Mouse (Mus musculus) heart, embryonic 12.5 days (tissue): ENCODE data around the gene Slc25a34. TPM values are rescaled to one million over a fixed set of nuclear protein-coding genes. Genes with fewer than 3 reads are reported as not detected.
A peak's percentile ranks its signal among the peaks of the same experiment; 100 is the strongest.

Experiments used
- ATAC-seq: fragments of 200-750 bp; cut with Nextera tagmentation; 2 replicates; pipeline ENCODE4 v1.8.0; 2017; ENCODE audit warnings: moderate TSS enrichment, moderate library complexity; ENCODE audit not compliant: insufficient number of reproducible peaks, low FRiP score
- H3K27ac ChIP-seq: fragments of 300-500 bp; sonication (generic); 2 replicates; pipeline ENCODE4 v1.5.1; 2016; ENCODE audit warnings: mild to moderate bottlenecking, moderate library complexity; ENCODE audit not compliant: poor library complexity, severe bottlenecking
- H3K27me3 ChIP-seq: fragments of 300-500 bp; sonication (generic); replicated peaks from 2 replicates; pipeline ENCODE4 v1.6.1; 2016; ENCODE audit warnings: mild to moderate bottlenecking, moderate library complexity
- H3K36me3 ChIP-seq: fragments of 300-500 bp; sonication (generic); 2 replicates; pipeline ENCODE4 v1.6.1; 2016; ENCODE audit warnings: mild to moderate bottlenecking, moderate library complexity
- H3K4me1 ChIP-seq: fragments of 300-500 bp; sonication (generic); replicated peaks from 2 replicates; pipeline ENCODE4 v1.6.1; 2016; ENCODE audit warnings: mild to moderate bottlenecking
- H3K4me2 ChIP-seq: fragments of 300-500 bp; sonication (generic); 2 replicates; pipeline ENCODE4 v1.6.1; 2016; ENCODE audit warnings: mild to moderate bottlenecking, moderate library complexity
- H3K4me3 ChIP-seq: fragments of 300-500 bp; sonication (generic); 2 replicates; pipeline ENCODE4 v1.5.1; 2016; ENCODE audit warnings: mild to moderate bottlenecking
- H3K9ac ChIP-seq: fragments of 300-500 bp; sonication (generic); 2 replicates; pipeline ENCODE4 v1.6.1; 2016; ENCODE audit warnings: mild to moderate bottlenecking, moderate library complexity
- H3K9me3 ChIP-seq: fragments of 300-500 bp; sonication (generic); replicated peaks from 2 replicates; pipeline ENCODE4 v1.6.1; 2016; ENCODE audit warnings: mild to moderate bottlenecking, moderate library complexity
- WGBS: fragments of 180-500 bp; shearing (Covaris S2); methylation state at CpG from one replicate; pipeline ENCODE4 v1.1.7; 2016; 5-methylcytosine and 5-hydroxymethylcytosine counted together
- polyA plus RNA-seq: library from polyadenylated mRNA; unstranded; fragments of >200 nt; fragmentation: Nextera tagmentation; extraction: Ambion mirVana; gene quantifications from 2 replicates; pipeline ENCODE4 v1.2.1, GENCODE M21; 2016

Slc25a34 gene
- polyA plus RNA-seq, 1 experiment from 2014 or later: 0.24 TPM

DNA sequence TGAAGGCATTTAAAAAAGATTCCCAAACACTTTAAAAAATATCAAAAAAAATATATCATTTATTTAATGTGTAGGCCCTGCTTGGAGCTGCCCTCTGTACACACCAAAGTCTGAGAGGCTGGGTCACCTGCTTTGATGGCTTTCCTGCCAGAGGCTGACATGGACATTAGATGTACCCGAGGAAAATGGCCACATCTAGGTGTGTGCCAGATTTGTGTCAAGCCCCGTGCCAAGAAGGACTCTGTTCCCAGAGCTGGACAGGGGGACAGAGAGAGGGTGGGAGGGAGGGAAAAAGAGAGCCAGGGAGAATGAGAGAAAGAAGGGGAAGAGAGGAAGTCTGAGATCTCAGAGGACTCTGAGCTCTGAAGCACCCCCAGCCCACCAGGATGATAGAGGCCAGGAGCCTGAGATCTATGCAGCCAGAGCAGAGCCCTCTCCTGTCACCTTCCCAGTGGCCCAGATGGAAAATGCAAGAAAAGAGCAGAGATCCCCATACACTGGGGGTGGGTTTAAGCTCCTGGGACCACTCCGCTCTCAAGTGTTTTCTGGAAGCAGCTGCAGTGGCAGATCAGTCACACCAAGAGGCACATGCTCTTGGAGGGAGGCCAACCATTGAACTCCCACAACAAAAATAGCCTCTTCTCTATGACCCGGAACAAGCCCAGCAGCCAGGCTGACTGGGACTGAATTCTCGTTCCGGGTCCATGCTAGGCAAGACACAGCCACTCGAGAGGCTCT lies 19.7 kb upstream of the Slc25a34 start:
- peak overlapping the region; percentile 32; the same call in 1 of the 2 replicates for H3K4me2 ChIP-seq
- peaks cover 30% of the 10 kb centered on the region for H3K4me1 ChIP-seq
- H3K9ac ChIP-seq: peak overlapping the region; percentile 43; the same call in 1 of the 2 replicates
- H3K9me3 ChIP-seq: peaks cover 6% of the 10 kb centered on the region; the same call in 1 of the 2 replicates
- ATAC-seq: peak; percentile 69
- peaks cover 60% of the 10 kb centered on the region for H3K36me3 ChIP-seq
- WGBS: 21% methylated on average over 7 of the region's 7 CpGs
- no peaks in the 10 kb centered on the region for H3K27me3 ChIP-seq
- H3K27ac ChIP-seq: peak overlapping the region; percentile 88
- no peak overlapping the region for H3K4me3 ChIP-seq

DNA sequence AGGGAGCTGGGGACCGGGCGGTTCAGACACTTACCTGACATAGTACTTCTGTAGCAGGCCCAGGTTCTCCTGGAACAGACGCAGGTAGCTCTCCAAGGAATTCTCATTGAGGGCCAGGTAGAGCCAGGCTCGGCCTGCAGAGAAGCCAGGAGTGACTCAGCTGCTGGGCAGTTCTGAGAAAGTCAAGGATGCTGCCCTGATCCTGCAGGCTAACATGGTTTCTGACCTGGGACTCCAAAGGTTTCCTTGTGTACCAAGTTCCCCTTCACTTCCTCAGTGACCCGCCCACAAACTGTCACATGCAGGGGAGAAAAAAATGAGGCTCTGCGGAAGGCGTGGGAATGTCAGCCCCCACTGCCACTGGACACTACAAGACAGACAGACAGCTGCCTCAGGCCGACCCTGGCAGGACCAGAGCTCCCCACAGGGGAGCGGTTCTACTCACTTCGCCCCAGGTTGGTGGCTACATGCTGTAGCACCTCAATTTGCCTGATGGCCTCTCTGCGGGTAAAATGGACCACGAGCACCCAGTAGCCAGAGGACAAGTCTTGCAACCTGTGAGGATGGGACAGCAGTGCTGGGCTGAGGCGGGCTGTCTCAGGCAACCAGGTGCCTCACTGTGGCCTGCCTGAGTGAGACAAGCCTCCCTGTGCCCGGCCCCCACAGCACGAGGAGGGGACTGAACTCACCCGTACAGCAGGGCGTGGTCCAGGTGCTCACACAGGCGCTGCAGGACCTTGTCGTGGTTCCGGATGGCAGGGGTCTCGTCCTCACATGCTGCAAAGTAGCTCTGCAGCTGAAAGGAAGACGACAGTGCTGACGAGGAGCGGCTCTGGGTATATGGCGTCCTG lies 18.6 kb upstream of the Slc25a34 start:
- Histone ChIP-seq H3K4me1 (peaks cover 30% of the 10 kb centered on the region), H3K9me3 (no peaks in the 10 kb centered on the region), H3K27ac (peak overlapping the region; percentile 88), H3K4me3 (no peak overlapping the region), H3K36me3 (peaks cover 62% of the 10 kb centered on the region), H3K4me2 (no peak overlapping the region), H3K27me3 (no peaks in the 10 kb centered on the region), H3K9ac (peak overlapping the region; percentile 47)
- WGBS: 84% methylated on average over 25 of the region's 25 CpGs
- no peak for ATAC-seq

DNA sequence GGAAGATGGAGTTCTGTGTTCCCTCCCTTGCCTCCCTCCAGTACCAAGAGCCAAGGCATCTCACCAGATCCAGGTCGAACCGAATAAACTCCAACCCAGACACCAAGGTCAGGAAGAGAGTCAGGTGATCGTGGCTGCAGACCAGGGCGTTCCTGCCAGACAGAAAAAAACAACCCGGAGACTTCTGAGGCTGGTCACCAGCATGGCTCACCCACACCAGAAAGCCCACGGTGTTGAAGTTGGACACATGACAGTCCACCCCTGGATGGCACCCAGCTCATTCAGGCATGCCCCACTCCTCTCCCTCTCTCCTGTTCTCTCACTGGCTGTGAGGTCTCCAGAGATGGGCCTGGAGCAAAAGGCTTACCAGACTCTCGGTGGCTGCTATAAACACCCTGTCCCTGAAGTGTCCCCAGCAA lies 17.7 kb upstream of the Slc25a34 start:
- H3K4me3 ChIP-seq: no peak overlapping the region
- no peak overlapping the region for H3K9ac ChIP-seq
- no peak overlapping the region for H3K27ac ChIP-seq
- H3K4me2 ChIP-seq: no peak overlapping the region
- H3K27me3 ChIP-seq: no peaks in the 10 kb centered on the region
- H3K4me1 ChIP-seq: peaks cover 30% of the 10 kb centered on the region
- WGBS: 88% methylated on average over 7 of the region's 7 CpGs
- H3K9me3 ChIP-seq: no peaks in the 10 kb centered on the region
- ATAC-seq: no peak
- H3K36me3 ChIP-seq: peaks cover 64% of the 10 kb centered on the region

DNA sequence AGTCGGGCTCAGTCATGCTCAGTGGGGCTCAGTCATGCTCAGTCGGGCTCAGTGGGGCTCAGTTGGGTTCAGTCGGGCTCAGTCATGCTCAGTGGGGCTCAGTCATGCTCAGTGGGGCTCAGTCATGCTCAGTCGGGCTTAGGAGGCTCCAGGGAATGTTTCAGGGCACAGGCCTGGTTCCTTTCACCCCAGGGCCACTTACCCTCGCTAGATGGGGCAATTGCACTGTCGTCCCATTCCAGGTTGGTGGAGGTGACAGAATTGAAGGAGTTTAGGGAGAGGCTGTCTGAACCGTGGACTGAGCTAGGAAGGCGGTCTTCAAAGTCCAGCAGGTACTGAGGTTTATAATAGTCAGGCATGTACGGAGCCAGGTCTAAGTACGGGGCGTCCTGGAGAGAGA lies 15.9 kb upstream of the Slc25a34 start:
- Histone ChIP-seq H3K9ac (no peak overlapping the region), H3K4me3 (no peak overlapping the region), H3K4me1 (peaks cover 37% of the 10 kb centered on the region), H3K36me3 (peaks cover 74% of the 10 kb centered on the region), H3K9me3 (no peaks in the 10 kb centered on the region), H3K27me3 (no peaks in the 10 kb centered on the region), H3K4me2 (no peak overlapping the region), H3K27ac (no peak overlapping the region)
- ATAC-seq: no peak
- WGBS: 65% methylated on average over 11 of the region's 11 CpGs

DNA sequence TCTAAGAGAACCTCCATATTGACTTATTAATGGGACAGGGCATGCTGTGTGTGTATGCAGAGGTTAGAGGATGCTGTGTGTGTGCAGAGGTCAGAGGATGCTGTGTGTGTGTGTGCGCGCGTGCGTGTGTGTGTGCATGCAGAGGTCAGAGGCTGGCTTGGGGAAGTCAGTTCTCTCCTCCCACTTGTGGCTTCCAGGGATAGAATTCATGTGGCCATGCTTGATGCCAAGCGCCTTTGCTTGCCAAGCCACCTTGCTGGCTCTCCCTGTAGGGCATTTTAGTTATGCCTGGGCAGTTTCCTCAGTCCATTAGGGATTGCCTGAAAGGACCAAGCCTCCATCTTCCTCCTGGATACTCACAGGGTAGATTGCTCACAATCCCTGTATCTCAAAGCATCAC lies 13.1 kb upstream of the Slc25a34 start:
- Histone ChIP-seq H3K4me1 (peaks cover 14% of the 10 kb centered on the region), H3K27ac (no peak overlapping the region), H3K9ac (no peak overlapping the region), H3K9me3 (no peaks in the 10 kb centered on the region), H3K4me3 (no peak overlapping the region), H3K4me2 (no peak overlapping the region), H3K27me3 (no peaks in the 10 kb centered on the region), H3K36me3 (peaks cover 92% of the 10 kb centered on the region)
- no peak for ATAC-seq
- 90% methylated on average over 5 of the region's 5 CpGs for WGBS

DNA sequence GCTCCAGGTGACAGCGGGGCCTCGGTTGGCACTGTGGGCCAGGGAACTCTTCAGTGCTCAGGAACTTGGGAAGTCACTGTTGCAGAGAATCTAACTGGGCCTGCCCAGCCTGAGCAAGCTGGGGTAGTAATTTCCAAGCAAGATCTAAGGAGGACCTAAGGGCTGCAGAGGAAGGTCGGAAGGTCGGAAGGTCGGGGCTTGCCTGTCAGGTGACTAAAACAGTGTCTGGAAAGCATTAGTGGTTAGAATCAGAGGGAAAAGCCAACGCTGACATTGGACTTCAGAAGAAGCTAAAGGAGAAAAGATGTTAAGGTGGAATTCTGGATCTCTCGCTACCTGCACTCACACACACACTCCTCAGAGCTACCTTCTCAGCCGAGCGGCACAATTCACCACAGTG lies 12.4 kb upstream of the Slc25a34 start:
- H3K4me2 ChIP-seq: no peak overlapping the region
- no peaks in the 10 kb centered on the region for H3K9me3 ChIP-seq
- no peak for ATAC-seq
- H3K4me1 ChIP-seq: peaks cover 12% of the 10 kb centered on the region
- no peak overlapping the region for H3K27ac ChIP-seq
- no peaks in the 10 kb centered on the region for H3K27me3 ChIP-seq
- no peak overlapping the region for H3K4me3 ChIP-seq
- peaks cover 92% of the 10 kb centered on the region for H3K36me3 ChIP-seq
- no peak overlapping the region for H3K9ac ChIP-seq
- WGBS: 74% methylated on average over 9 of the region's 9 CpGs

DNA sequence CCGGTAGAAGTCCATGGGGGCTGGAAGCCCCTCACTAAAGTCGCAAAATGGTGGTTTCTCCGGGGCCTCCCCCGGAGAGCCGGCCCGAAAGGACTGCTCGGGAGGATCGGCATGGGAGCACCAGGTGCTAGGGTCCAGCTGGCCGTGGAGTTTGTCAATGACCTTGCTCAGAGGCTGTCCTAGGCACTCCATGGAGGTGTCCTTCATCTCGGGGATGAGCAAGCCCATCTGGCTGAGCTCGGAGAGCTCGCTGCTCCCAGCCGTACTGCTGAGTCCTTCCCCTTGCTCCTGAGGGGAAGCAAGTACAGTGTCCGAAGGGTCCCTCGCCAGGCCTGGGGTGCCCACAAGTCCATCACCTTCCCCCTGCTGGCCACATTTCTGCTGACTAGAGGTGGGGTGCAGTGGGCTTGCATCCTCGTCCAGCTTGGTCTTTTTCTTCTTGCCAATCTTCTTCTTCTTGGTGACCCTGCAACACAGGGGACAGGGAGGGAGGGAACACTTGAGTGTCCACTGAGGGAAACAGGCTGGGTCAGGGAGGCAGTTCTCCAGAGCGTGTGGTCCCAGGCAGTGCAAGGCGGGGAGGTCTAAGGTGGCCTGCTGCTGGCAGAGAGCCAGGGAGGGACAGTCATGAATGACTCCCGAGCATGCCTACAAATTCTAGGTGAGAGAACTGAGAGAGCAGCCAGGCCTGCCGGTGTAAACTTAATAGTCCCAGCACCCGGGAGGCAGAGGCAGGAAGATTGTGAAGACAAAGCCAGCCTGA lies 8.7 kb upstream of the Slc25a34 start:
- no peak overlapping the region for H3K9ac ChIP-seq
- peaks cover 95% of the 10 kb centered on the region for H3K36me3 ChIP-seq
- no peak for ATAC-seq

DNA sequence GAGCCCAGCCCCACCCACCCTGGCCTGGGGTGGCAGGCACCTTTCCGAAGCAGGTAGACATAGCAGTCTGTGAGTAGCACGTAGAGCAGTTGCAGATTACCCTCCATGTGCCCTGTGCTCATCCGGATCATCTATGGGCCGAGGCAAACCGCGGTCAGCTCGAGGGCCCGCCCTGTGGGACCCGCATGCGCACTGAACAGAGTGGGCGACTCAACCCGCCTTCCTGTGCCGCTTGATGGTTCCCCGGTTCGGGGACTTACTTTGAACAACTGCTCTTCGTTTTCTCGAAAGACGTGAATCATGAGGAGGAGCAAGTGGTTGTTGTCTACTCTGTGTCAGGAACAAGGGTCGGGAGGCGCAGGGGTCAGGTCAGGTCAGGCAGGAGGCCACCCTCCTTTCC lies 7.6 kb upstream of the Slc25a34 start:
- H3K9me3 ChIP-seq: no peaks in the 10 kb centered on the region
- no peak overlapping the region for H3K4me3 ChIP-seq
- peaks cover 95% of the 10 kb centered on the region for H3K36me3 ChIP-seq
- H3K27ac ChIP-seq: no peak overlapping the region
- H3K9ac ChIP-seq: no peak overlapping the region
- no peak for ATAC-seq
- H3K27me3 ChIP-seq: no peaks in the 10 kb centered on the region
- H3K4me1 ChIP-seq: peaks cover 20% of the 10 kb centered on the region
- no peak overlapping the region for H3K4me2 ChIP-seq
- 90% methylated on average over 20 of the region's 20 CpGs for WGBS

More for the DNA sequence above, 8.7 kb upstream of the Slc25a34 start:
- Histone ChIP-seq H3K27me3 (no peaks in the 10 kb centered on the region), H3K9me3 (no peaks in the 10 kb centered on the region), H3K4me1 (peaks cover 20% of the 10 kb centered on the region), H3K27ac (no peak overlapping the region), H3K4me2 (no peak overlapping the region), H3K4me3 (no peak overlapping the region)
- 87% methylated on average over 21 of the region's 21 CpGs for WGBS

DNA sequence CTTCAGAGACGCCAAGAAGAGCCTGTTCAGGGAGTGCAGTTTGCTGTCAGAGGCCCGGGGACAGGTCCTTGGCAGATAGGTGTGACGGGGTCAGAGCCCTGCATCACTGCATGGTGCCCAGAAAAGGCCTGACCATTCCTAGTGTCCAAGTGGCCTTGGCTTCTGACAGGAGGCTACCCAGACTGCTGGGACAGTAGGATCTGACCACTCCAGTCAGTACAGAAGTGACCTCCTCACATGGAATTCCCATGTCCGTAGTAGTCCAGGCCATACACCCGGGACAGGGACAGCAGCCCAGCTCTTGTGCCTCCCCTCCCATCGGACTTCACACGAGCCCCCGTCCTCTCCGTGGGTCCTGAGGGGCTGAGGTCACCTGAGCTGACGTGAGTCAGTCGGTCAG lies 6.4 kb upstream of the Slc25a34 start:
- no peaks in the 10 kb centered on the region for H3K27me3 ChIP-seq
- no peak for ATAC-seq
- H3K4me1 ChIP-seq: peaks cover 24% of the 10 kb centered on the region
- H3K36me3 ChIP-seq: peaks cover 98% of the 10 kb centered on the region
- no peak overlapping the region for H3K4me3 ChIP-seq
- 89% methylated on average over 11 of the region's 11 CpGs for WGBS
- H3K27ac ChIP-seq: no peak overlapping the region
- no peak overlapping the region for H3K4me2 ChIP-seq
- H3K9ac ChIP-seq: no peak overlapping the region
- no peaks in the 10 kb centered on the region for H3K9me3 ChIP-seq

DNA sequence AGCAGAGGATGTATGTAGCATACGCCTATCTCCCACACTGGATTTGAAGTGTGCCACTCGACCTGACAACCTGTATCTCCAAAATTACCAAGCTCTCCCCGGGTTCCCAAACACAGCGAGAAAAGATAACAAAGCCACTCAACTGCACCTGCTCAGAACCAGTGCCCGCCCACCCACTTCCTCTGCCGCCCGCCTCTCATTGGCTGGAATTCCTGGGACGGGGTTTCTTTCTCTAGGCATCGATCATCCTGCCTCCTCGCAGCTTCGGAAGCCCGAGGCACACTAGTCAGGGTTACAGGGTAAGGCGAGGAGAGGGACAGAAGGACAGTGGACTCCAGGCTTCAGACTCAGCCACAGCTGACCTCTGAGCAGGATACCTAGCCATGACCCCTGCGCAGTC lies 5.0 kb upstream of the Slc25a34 start:
- H3K9ac ChIP-seq: no peak overlapping the region
- no peak for ATAC-seq

DNA sequence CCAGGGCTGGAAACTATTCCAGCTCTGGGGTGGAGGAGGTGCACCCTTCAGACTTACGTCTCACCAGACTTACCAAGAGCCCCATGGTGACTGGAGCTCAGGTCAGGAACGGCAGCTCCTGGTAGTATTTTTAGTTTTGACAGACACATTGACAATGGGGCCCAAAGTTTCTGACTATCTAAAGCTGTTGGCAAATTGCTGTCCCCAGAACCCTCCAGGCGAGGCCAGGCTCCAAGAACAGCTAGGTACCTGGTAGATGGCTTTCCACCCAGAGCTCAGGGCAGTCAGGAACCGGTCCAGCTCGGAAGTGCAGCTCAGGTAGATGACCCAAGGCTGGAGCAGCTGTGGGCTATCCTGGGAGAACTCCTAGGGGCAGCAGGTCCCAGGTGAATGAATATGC lies 3.9 kb upstream of the Slc25a34 start:
- Histone ChIP-seq H3K4me2 (no peak overlapping the region), H3K27ac (no peak overlapping the region), H3K4me1 (peaks cover 29% of the 10 kb centered on the region), H3K9me3 (no peaks in the 10 kb centered on the region), H3K36me3 (peaks cover 79% of the 10 kb centered on the region), H3K27me3 (no peaks in the 10 kb centered on the region), H3K4me3 (no peak overlapping the region), H3K9ac (no peak overlapping the region)
- WGBS: 66% methylated on average over 5 of the region's 5 CpGs
- no peak for ATAC-seq

More for the DNA sequence above, 5.0 kb upstream of the Slc25a34 start:
- no peak overlapping the region for H3K4me2 ChIP-seq
- H3K9me3 ChIP-seq: no peaks in the 10 kb centered on the region
- no peak overlapping the region for H3K4me3 ChIP-seq
- peaks cover 91% of the 10 kb centered on the region for H3K36me3 ChIP-seq
- H3K27me3 ChIP-seq: no peaks in the 10 kb centered on the region
- H3K27ac ChIP-seq: no peak overlapping the region
- 77% methylated on average over 14 of the region's 14 CpGs for WGBS
- H3K4me1 ChIP-seq: peaks cover 22% of the 10 kb centered on the region
